Mouse (Mus musculus) heart, adult 2 months (tissue): ENCODE measurements around the gene Adamts16. TPM values are rescaled to one million over a fixed set of nuclear protein-coding genes. Genes with fewer than 3 reads are reported as not detected.

Experiments
- DNase-seq, 2 experiments: peaks; one replicate each; pipeline ENCODE4 v3.0.0; 2021
- H3K27ac ChIP-seq: fragments of 200-600 bp; 2 replicates; pipeline ENCODE4 v1.8.1; 2022
- H3K27me3 ChIP-seq: fragments of 200-500 bp; 2 replicates; pipeline ENCODE4 v1.6.1; 2012; ENCODE audit warnings: mild to moderate bottlenecking, low read length, inconsistent platforms, mixed read lengths; ENCODE audit not compliant: control insufficient read depth, insufficient read depth
- H3K36me3 ChIP-seq: fragments of 200-500 bp; 2 replicates; pipeline ENCODE4 v1.6.1; 2012; ENCODE audit warnings: low read length, inconsistent platforms; ENCODE audit not compliant: control insufficient read depth, insufficient read depth
- H3K4me1 ChIP-seq: fragments of 200-500 bp; 2 replicates; pipeline ENCODE4 v1.6.1; 2011; ENCODE audit warnings: low read length; ENCODE audit not compliant: control insufficient read depth, insufficient read depth
- H3K4me3 ChIP-seq: fragments of 200-600 bp; 2 replicates; pipeline ENCODE4 v1.8.1; 2022
- H3K79me2 ChIP-seq: fragments of 200-500 bp; replicated peaks from 2 replicates; pipeline ENCODE4 v1.6.1; 2012; ENCODE audit warnings: mild to moderate bottlenecking, inconsistent platforms, low read length, moderate library complexity, mixed read lengths; ENCODE audit not compliant: control insufficient read depth, insufficient read depth
- H3K9ac ChIP-seq: fragments of 200-500 bp; 2 replicates; pipeline ENCODE4 v1.6.1; 2012; ENCODE audit warnings: low read depth, mild to moderate bottlenecking, control low read depth, inconsistent platforms, low read length, mixed read lengths
- CTCF ChIP-seq: fragments of 200-600 bp; IDR thresholded peaks from 2 replicates; pipeline ENCODE4 v1.8.1; 2022; ENCODE audit warnings: antibody characterized with exemption, mild to moderate bottlenecking, moderate library complexity
- EP300 ChIP-seq: fragments of 200-500 bp; IDR thresholded peaks from 2 replicates; pipeline ENCODE4 v1.6.1; 2011; ENCODE audit warnings: low read depth, low read length, control low read depth; ENCODE audit not compliant: insufficient read depth
- POLR2A ChIP-seq: fragments of 200-500 bp; IDR thresholded peaks from 2 replicates; pipeline ENCODE4 v1.6.1; 2011; ENCODE audit warnings: mild to moderate bottlenecking, low read depth, low read length, control low read depth; ENCODE audit not compliant: insufficient read depth
- WGBS: fragments of 180-500 bp; shearing (Covaris S2); methylation state at CpG from one replicate; pipeline ENCODE4 v1.1.7; 2018; 5-methylcytosine and 5-hydroxymethylcytosine counted together
- intact Hi-C: fragments of 180-260 bp; cut with DNase I; formaldehyde crosslinking; loops from one replicate; pipeline ENCODE4 v1.15.1; 2025
- polyA plus RNA-seq: library from polyadenylated mRNA; depleted of rRNA; stranded (reverse); fragments of >200 nt; gene quantifications from 2 replicates; pipeline ENCODE4 v1.2.3, GENCODE M21; 2012
- total RNA-seq, 2 experiments: library from RNA; stranded (reverse); gene quantifications; 2 replicates each; pipeline ENCODE4 v1.2.3; 2021

The Adamts16 gene
- total and polyA plus RNA-seq, 3 experiments, result 0.04 TPM; not detected in 2

- H3K27ac ChIP-seq, result no peak overlapping the region
- H3K4me3 ChIP-seq, result no peak overlapping the region
- DNase-seq, result no peak
- TF ChIP-seq POLR2A (no peak), CTCF (no peak), EP300 (no peak)
- H3K79me2 ChIP-seq, result no peaks in the 10 kb centered on the region
- 89% methylated on average over 5 of the region's 5 CpGs for WGBS
- intact Hi-C loops, result no loop called here
- H3K27me3 ChIP-seq, result peaks cover 1% of the 10 kb centered on the region; the same call in 1 of the 2 replicates
- H3K9ac ChIP-seq, result no peak overlapping the region
- no peaks in the 10 kb centered on the region for H3K36me3 ChIP-seq
- H3K4me1 ChIP-seq, result no peaks in the 10 kb centered on the region
These were observed 16.3 kb downstream of the Adamts16 start for GRCm38 (mm10) chr13:70825265-70825664.

- no peak for TF ChIP-seq POLR2A
- no peak for TF ChIP-seq EP300
- no peak for TF ChIP-seq CTCF
- peaks cover 1% of the 10 kb centered on the region; the same call in 1 of the 2 replicates for H3K27me3 ChIP-seq
- no peak overlapping the region for H3K27ac ChIP-seq
- H3K79me2 ChIP-seq, result no peaks in the 10 kb centered on the region
- H3K36me3 ChIP-seq, result no peaks in the 10 kb centered on the region
- H3K9ac ChIP-seq, result no peak overlapping the region
- DNase-seq, result no peak
- H3K4me1 ChIP-seq, result no peaks in the 10 kb centered on the region
- intact Hi-C loops, result no loop called here
- WGBS, result 44% methylated on average over 8 of the region's 8 CpGs
- H3K4me3 ChIP-seq, result no peak overlapping the region
These were observed 17.9 kb downstream of the Adamts16 start for GRCm38 (mm10) chr13:70823757-70824156.

GRCm38 (mm10) chr13:70818982-70819381, 22.6 kb downstream of the Adamts16 start:
- Histone ChIP-seq H3K9ac (no peak overlapping the region), H3K27me3 (peaks cover 1% of the 10 kb centered on the region; the same call in 1 of the 2 replicates), H3K79me2 (no peaks in the 10 kb centered on the region), H3K4me1 (no peaks in the 10 kb centered on the region), H3K4me3 (no peak overlapping the region), H3K27ac (no peak overlapping the region), H3K36me3 (no peaks in the 10 kb centered on the region)
- intact Hi-C loops, result no loop called here
- TF ChIP-seq CTCF (no peak), POLR2A (no peak), EP300 (no peak)
- no peak for DNase-seq
- 49% methylated on average over 5 of the region's 5 CpGs for WGBS

- no peak overlapping the region for H3K4me3 ChIP-seq
- no peak for DNase-seq
- H3K79me2 ChIP-seq, result no peaks in the 10 kb centered on the region
- WGBS, result 26% methylated on average over 3 of the region's 3 CpGs
- H3K27me3 ChIP-seq, result no peaks in the 10 kb centered on the region
- no peaks in the 10 kb centered on the region for H3K36me3 ChIP-seq
- H3K4me1 ChIP-seq, result no peaks in the 10 kb centered on the region
- intact Hi-C loops, result no loop called here
- TF ChIP-seq POLR2A (no peak), EP300 (no peak), CTCF (no peak)
- no peak overlapping the region for H3K9ac ChIP-seq
- H3K27ac ChIP-seq, result no peak overlapping the region
These were observed 27.2 kb downstream of the Adamts16 start for GRCm38 (mm10) chr13:70814423-70814822.

- H3K36me3 ChIP-seq, result no peaks in the 10 kb centered on the region
- no peak overlapping the region for H3K9ac ChIP-seq
- no peak overlapping the region for H3K27ac ChIP-seq
- intact Hi-C loops, result no loop called here
- no peaks in the 10 kb centered on the region for H3K4me1 ChIP-seq
- H3K4me3 ChIP-seq, result no peak overlapping the region
- H3K27me3 ChIP-seq, result no peaks in the 10 kb centered on the region
- TF ChIP-seq CTCF (no peak), EP300 (no peak), POLR2A (no peak)
- DNase-seq, result no peak
- H3K79me2 ChIP-seq, result no peaks in the 10 kb centered on the region
- WGBS, result 86% methylated on average over 3 of the region's 3 CpGs
These were observed 36.1 kb downstream of the Adamts16 start for GRCm38 (mm10) chr13:70805506-70805905.

- Histone ChIP-seq H3K27me3 (no peaks in the 10 kb centered on the region), H3K27ac (no peak overlapping the region), H3K36me3 (no peaks in the 10 kb centered on the region), H3K4me1 (no peaks in the 10 kb centered on the region), H3K4me3 (no peak overlapping the region), H3K79me2 (no peaks in the 10 kb centered on the region), H3K9ac (no peak overlapping the region)
- DNase-seq, result no peak
- intact Hi-C loops, result no loop called here
- TF ChIP-seq CTCF (no peak), EP300 (no peak), POLR2A (no peak)
- 86% methylated on average over 1 of the region's 1 CpGs for WGBS
These were observed 38.8 kb downstream of the Adamts16 start for GRCm38 (mm10) chr13:70802849-70803248.

- H3K9ac ChIP-seq, result no peak overlapping the region
- DNase-seq, result no peak
- H3K27ac ChIP-seq, result no peak overlapping the region
- intact Hi-C loops, result no loop called here
- no peaks in the 10 kb centered on the region for H3K27me3 ChIP-seq
- no peaks in the 10 kb centered on the region for H3K4me1 ChIP-seq
- TF ChIP-seq EP300, result no peak
- TF ChIP-seq CTCF, result no peak
- TF ChIP-seq POLR2A, result no peak
- no peaks in the 10 kb centered on the region for H3K36me3 ChIP-seq
- no peaks in the 10 kb centered on the region for H3K79me2 ChIP-seq
- 55% methylated on average over 3 of the region's 3 CpGs for WGBS
- no peak overlapping the region for H3K4me3 ChIP-seq
These were observed 42.3 kb downstream of the Adamts16 start for GRCm38 (mm10) chr13:70799322-70799721.
